ENCODE assay signal across 10 mouse cellular contexts in the genomic region with DNA sequence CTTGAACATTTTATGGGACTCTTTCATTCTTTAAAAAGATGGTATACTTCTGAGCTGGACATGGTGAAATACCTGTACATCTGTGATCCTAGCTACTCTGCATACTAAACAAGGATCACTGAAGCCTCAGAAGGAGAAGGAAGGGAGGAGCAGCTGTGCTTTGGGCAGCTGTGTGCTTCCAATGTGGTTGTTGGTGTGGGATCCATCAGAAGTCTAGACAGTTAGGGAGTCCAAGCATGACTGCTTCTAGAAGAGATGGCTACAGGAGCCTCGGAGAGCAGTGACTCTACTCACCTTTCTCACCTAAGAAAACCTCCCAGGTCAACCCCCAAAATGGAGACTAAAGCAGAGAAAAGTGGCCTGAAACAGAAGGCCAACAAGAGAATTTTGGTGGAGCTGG.
"Had no signal": no experiment of that assay in that cellular context is flagged by ENCODE, and none has a peak within 500 bp of the region (broad histone marks: within the 10 kb centered on the region; RNA-seq: fewer than 3 reads in every experiment).

No protein-coding gene starts in this region.

- H3K9ac ChIP-seq: liver, embryonic 12.5 days; lung, embryonic 14.5 days; neural tube, embryonic 15.5 days had no signal

- H3K4me2 ChIP-seq: liver, embryonic 12.5 days; lung, embryonic 14.5 days; neural tube, embryonic 15.5 days had no signal

- H3K27me3 ChIP-seq: liver, embryonic 12.5 days; neural tube, embryonic 15.5 days had no signal

- H3K4me1 ChIP-seq: liver, embryonic 12.5 days; midbrain, embryonic 10.5 days; neural tube, embryonic 15.5 days had no signal

- ATAC-seq: liver, embryonic 12.5 days had no signal

- DNase-seq: right cerebral cortex, adult 18-20 months; right cerebral cortex, postnatal 25 days; thymus, adult 18-20 months; thymus, postnatal 14 days had no signal

- H3K36me3 ChIP-seq: liver, embryonic 12.5 days; midbrain, embryonic 10.5 days; neural tube, embryonic 15.5 days had no signal

- H3K9me3 ChIP-seq: liver, embryonic 12.5 days had no signal

- H3K27ac ChIP-seq: layer of hippocampus, adult 2 months; liver, embryonic 12.5 days; midbrain, embryonic 10.5 days; neural tube, embryonic 15.5 days had no signal

- H3K4me3 ChIP-seq: layer of hippocampus, adult 2 months; liver, embryonic 12.5 days; midbrain, embryonic 10.5 days; myocyte; neural tube, embryonic 15.5 days had no signal
